Mouse (Mus musculus) hindbrain, embryonic 16.5 days (tissue): Measurements from ENCODE around the gene Rasl11b. TPM values are rescaled to one million over a fixed set of nuclear protein-coding genes. Genes with fewer than 3 reads are reported as not detected.

Source experiments
- ATAC-seq: fragments of 200-750 bp; cut with Nextera tagmentation; 2 replicates; pipeline ENCODE4 v1.8.0; 2017; ENCODE audit warnings: moderate TSS enrichment, moderate library complexity
- H3K27ac ChIP-seq: fragments of 300-500 bp; sonication (generic); 2 replicates; pipeline ENCODE4 v1.5.1; 2014; ENCODE audit warnings: low read depth, mild to moderate bottlenecking, control low read depth, low read length, moderate library complexity
- H3K27me3 ChIP-seq: fragments of 300-500 bp; sonication (generic); replicated peaks from 2 replicates; pipeline ENCODE4 v1.6.1; 2014; ENCODE audit warnings: low read length; ENCODE audit not compliant: control insufficient read depth, insufficient read depth
- H3K36me3 ChIP-seq: fragments of 300-500 bp; sonication (generic); 2 replicates; pipeline ENCODE4 v1.6.1; 2014; ENCODE audit warnings: mild to moderate bottlenecking, low read length, moderate library complexity, mixed read lengths; ENCODE audit not compliant: control insufficient read depth, insufficient read depth
- H3K4me1 ChIP-seq: fragments of 300-500 bp; sonication (generic); 2 replicates; pipeline ENCODE4 v1.6.1; 2014; ENCODE audit warnings: low read depth, low read length; ENCODE audit not compliant: control insufficient read depth, insufficient read depth
- H3K4me2 ChIP-seq: fragments of 300-500 bp; sonication (generic); 2 replicates; pipeline ENCODE4 v1.6.1; 2014; ENCODE audit warnings: mild to moderate bottlenecking, low read length, control low read depth, moderate library complexity
- H3K4me3 ChIP-seq: fragments of 300-500 bp; sonication (generic); 2 replicates; pipeline ENCODE4 v1.5.1; 2014; ENCODE audit warnings: mild to moderate bottlenecking, low read length, control low read depth, moderate library complexity
- H3K9ac ChIP-seq: fragments of 300-500 bp; sonication (generic); 2 replicates; pipeline ENCODE4 v1.6.1; 2014; ENCODE audit warnings: low read depth, mild to moderate bottlenecking, control low read depth, low read length, moderate library complexity
- H3K9me3 ChIP-seq: fragments of 300-500 bp; sonication (generic); 2 replicates; pipeline ENCODE4 v1.6.1; 2014; ENCODE audit warnings: mild to moderate bottlenecking, low read length, moderate library complexity; ENCODE audit not compliant: control insufficient read depth
- WGBS: fragments of 180-500 bp; shearing (Covaris S2); extraction: QIAGEN DNeasy Blood & Tissue Kit; methylation state at CpG from one replicate; pipeline ENCODE4 v1.1.7; 2014; 5-methylcytosine and 5-hydroxymethylcytosine counted together
- polyA plus RNA-seq: library from polyadenylated mRNA; unstranded; fragments of >200 nt; fragmentation: Nextera tagmentation; extraction: Ambion mirVana; gene quantifications from 2 replicates; pipeline ENCODE4 v1.2.1, GENCODE M21; 2015

Gene Rasl11b
- polyA plus RNA-seq, 1 experiment from 2014 or later: 20.7 TPM

DNA sequence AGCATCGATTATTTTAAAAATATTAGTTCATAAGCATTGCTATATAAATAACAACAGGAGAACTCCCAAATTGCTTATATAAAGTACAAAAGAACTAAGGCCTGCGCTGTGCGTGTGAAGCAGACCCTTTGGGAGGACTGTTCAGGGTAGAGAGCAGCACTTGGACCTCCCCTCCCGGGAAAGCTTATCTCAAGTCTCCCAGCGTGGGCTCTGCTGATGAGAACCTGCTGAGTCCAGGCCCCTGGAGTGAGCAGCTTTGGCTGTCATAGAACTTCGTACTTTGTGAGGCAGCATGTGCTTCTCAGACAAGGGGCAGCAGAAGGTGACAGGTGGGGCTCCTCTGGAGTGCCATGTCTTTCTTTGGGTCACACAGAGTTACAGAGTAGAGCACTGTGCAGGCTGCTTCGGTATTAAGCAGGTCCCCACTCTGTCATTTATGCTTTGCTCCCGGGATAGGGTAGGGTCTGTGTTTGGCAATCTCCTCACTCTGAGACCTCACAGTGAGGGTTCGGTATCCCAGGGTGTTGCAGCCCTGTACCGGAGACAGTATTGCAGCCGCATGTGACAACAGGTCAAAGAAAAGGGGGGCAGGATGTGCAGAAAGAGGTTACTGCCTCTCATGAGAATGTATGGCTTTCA is 34.8 kb downstream of the Rasl11b start:
- H3K4me2 ChIP-seq: no peak overlapping the region
- no peaks in the 10 kb centered on the region for H3K36me3 ChIP-seq
- no peak overlapping the region for H3K9ac ChIP-seq
- H3K4me3 ChIP-seq: no peak overlapping the region
- peaks cover 5% of the 10 kb centered on the region; the same call in 1 of the 2 replicates for H3K4me1 ChIP-seq
- 49% methylated on average over 11 of the region's 11 CpGs for WGBS
- no peaks in the 10 kb centered on the region for H3K9me3 ChIP-seq
- H3K27me3 ChIP-seq: no peaks in the 10 kb centered on the region
- ATAC-seq: peak; percentile 27
- no peak overlapping the region for H3K27ac ChIP-seq

DNA sequence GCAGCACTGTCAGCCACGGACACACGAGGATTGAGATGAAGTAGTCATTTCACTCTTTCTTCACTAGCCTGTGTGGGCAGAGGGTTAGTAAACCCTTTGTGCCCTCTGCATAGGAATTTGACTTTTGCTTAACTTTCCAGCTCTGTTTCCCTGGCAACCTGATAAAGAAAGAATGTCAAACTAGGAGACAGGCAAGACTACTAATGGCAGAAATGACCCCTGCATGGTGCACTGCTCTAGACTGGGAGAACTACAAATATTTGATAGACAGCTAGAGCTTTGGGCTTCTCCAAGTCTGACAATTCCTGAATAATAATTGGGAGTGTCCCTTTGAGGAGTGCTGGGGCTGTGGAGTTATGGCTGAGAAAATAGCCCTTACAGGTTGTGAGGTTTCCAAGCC is 35.4 kb downstream of the Rasl11b start:
- Histone ChIP-seq H3K9ac (no peak overlapping the region), H3K4me2 (no peak overlapping the region), H3K27ac (no peak overlapping the region), H3K4me1 (peaks cover 5% of the 10 kb centered on the region; the same call in 1 of the 2 replicates), H3K36me3 (no peaks in the 10 kb centered on the region), H3K9me3 (no peaks in the 10 kb centered on the region), H3K4me3 (no peak overlapping the region), H3K27me3 (no peaks in the 10 kb centered on the region)
- WGBS: 17% methylated on average over 2 of the region's 2 CpGs
- ATAC-seq: no peak

DNA sequence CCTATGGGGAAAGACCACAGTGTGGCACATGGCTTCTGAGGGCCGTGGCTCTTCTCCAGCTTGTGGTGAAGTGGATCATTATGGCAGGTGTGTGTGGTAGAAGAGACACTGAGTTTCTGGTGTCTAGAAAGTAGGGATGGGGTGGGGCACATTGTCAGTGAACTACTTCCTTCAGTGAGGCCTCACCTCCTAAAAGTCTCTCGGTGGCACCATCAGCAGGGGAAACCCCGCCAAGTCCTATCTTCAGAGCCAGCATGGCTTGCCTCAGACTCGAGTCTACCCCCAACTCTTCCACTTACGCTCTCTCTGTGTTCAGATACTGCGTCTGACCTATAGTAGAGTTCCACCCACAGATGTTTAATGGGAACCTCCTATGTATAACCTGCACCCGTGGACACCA is 38.7 kb downstream of the Rasl11b start:
- no peak for ATAC-seq
- Histone ChIP-seq H3K4me3 (no peak overlapping the region), H3K4me2 (no peak overlapping the region), H3K9me3 (no peaks in the 10 kb centered on the region), H3K36me3 (no peaks in the 10 kb centered on the region), H3K27me3 (no peaks in the 10 kb centered on the region), H3K9ac (no peak overlapping the region), H3K4me1 (peaks cover 5% of the 10 kb centered on the region; the same call in 1 of the 2 replicates), H3K27ac (no peak overlapping the region)
- 95% methylated on average over 7 of the region's 7 CpGs for WGBS

DNA sequence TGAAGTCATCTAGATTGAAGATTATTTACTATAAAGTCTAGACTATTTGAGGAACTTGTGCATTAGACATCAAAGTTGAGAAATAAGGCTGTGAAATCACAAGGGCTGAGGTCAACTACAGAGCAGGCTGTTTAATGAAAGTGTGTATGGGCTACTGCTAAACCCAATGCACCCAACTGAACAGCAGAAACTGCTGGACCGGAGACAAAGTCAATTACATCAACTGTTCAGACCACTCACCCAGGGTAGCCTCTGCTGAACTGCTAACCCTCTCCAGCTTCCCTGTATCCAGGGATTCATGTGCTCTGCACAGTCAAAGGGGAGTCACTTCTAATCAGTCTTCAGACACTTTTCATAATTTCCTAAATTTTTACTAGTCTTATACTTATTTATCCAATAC is 44.3 kb downstream of the Rasl11b start:
- Histone ChIP-seq H3K4me1 (no peaks in the 10 kb centered on the region), H3K27me3 (no peaks in the 10 kb centered on the region), H3K27ac (no peak overlapping the region), H3K4me3 (no peak overlapping the region), H3K36me3 (no peaks in the 10 kb centered on the region), H3K9me3 (no peaks in the 10 kb centered on the region), H3K4me2 (no peak overlapping the region), H3K9ac (no peak overlapping the region)
- WGBS: 82% methylated on average over 1 of the region's 1 CpGs
- no peak for ATAC-seq

DNA sequence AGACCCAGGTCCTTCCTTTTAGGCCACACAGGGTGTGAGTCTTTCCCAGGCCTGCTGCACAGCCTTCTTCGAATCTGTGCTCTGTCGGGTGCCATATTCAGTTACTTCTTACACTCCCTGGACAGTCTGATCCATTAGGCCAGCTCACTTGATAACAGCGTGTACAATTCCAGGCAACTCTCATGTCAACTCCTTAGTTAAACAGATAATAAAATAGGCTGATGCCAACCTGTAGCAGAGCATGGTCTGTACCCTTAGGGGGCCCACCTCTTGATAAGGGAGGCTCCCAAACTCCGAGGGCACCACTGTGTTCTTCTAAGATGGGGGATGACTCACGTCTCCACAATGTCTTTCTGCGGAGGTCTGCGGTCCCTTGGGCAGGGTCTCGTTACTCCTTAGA is 45.2 kb downstream of the Rasl11b start:
- no peaks in the 10 kb centered on the region for H3K36me3 ChIP-seq
- no peak overlapping the region for H3K4me3 ChIP-seq
- H3K27ac ChIP-seq: no peak overlapping the region
- no peaks in the 10 kb centered on the region for H3K4me1 ChIP-seq
- H3K27me3 ChIP-seq: no peaks in the 10 kb centered on the region
- 79% methylated on average over 8 of the region's 8 CpGs for WGBS
- no peak overlapping the region for H3K4me2 ChIP-seq
- no peak for ATAC-seq
- no peak overlapping the region for H3K9ac ChIP-seq
- no peaks in the 10 kb centered on the region for H3K9me3 ChIP-seq

DNA sequence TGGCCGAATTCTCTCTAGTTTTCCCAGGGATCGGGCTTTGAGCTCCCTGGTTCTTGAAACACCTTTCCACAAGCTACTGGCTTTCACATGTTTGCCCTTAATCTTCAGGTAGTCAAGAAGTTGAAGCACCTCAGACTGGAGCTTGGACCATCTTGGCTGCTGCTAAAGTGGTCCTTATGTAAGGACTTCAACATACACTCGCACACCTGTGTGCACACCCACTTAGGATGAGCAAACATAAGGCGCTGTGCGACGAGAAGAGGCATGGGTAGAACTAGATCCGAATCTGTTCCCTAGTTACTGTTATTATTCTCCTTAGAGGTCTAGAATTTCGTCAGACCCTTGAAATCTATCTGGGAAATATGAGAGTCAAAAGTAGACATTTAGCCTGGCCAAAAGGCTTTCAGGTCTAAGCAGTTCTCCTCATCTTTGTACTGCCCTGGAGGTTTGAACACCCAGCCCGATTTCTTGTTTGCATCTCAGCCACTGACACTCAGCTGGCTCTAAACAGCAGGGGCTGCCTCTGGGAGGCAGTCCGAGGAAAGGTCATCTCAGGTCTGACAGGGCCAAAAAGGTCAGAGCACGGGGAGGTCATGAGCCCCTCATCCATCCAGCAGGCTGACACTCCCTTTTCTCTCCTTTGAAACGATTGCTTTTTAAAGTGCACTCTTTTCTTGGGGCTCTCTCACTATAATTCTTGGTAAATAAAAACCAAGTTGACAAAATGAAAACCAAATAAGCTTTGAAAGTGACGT is 46.0 kb downstream of the Rasl11b start:
- Histone ChIP-seq H3K9me3 (no peaks in the 10 kb centered on the region), H3K27me3 (no peaks in the 10 kb centered on the region), H3K4me2 (no peak overlapping the region), H3K4me3 (no peak overlapping the region), H3K36me3 (no peaks in the 10 kb centered on the region), H3K4me1 (no peaks in the 10 kb centered on the region), H3K9ac (no peak overlapping the region), H3K27ac (no peak overlapping the region)
- WGBS: 56% methylated on average over 13 of the region's 13 CpGs
- no peak for ATAC-seq

DNA sequence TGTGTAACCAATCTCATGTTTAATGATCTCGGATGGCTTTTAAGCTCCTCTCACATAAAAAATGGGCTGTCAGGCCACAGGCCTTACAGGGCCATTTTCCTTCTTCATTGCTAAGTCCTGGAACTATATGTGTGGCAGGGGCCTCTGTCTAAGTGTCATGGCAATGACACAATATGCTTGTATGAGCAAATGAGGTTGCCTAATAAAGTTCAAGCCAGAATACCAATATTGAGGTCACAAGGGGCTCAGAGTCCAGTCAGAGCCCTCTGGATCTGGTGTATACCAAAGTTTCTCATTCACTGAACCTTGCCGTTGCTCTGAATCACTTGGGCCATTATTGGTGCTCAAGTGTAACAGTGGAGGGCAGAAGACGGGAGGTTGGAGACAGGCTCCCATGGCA is 47.6 kb downstream of the Rasl11b start:
- no peak overlapping the region for H3K4me3 ChIP-seq
- H3K27ac ChIP-seq: no peak overlapping the region
- no peak overlapping the region for H3K9ac ChIP-seq
- no peaks in the 10 kb centered on the region for H3K36me3 ChIP-seq
- H3K4me1 ChIP-seq: no peaks in the 10 kb centered on the region; the same call in 1 of the 2 replicates
- no peak for ATAC-seq
- H3K4me2 ChIP-seq: no peak overlapping the region
- WGBS: 56% methylated on average over 3 of the region's 3 CpGs
- H3K27me3 ChIP-seq: no peaks in the 10 kb centered on the region
- no peaks in the 10 kb centered on the region for H3K9me3 ChIP-seq

DNA sequence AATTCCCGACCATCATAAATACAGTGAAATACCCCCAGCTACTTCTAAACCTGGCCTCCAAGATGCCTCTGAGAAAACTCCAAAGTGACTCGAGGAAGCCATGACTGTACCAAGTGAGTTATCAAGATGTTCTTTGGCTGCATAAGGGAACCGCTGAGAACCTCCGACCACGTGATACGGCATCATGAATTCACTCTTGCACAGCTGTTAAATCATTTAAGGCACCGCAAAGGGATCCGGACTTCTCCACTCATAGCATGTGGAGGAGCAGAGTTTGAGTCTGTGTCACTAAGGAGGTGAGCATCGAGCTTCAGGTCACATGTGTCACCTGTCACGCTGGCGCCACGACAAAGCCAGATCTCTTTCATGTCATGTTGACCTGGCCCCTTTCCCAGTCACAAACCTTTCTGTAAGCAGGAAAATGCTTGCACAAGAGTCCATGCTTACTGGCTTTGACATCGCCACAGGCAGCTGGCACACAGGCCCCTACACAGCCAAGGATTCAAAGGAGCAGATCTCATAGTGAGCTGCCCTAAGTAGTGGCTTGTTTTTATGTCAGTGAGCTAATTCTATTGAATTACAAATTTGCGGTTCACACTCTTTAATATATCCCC is 49.4 kb downstream of the Rasl11b start:
- no peak overlapping the region for H3K4me3 ChIP-seq
- no peak overlapping the region for H3K27ac ChIP-seq
- H3K27me3 ChIP-seq: no peaks in the 10 kb centered on the region
- WGBS: 81% methylated on average over 14 of the region's 14 CpGs
- no peaks in the 10 kb centered on the region for H3K9me3 ChIP-seq
- peak; percentile 34; the same call in 1 of the 2 replicates for ATAC-seq
- no peak overlapping the region for H3K4me2 ChIP-seq
- no peaks in the 10 kb centered on the region; the same call in 1 of the 2 replicates for H3K4me1 ChIP-seq
- H3K9ac ChIP-seq: no peak overlapping the region
- H3K36me3 ChIP-seq: no peaks in the 10 kb centered on the region

DNA sequence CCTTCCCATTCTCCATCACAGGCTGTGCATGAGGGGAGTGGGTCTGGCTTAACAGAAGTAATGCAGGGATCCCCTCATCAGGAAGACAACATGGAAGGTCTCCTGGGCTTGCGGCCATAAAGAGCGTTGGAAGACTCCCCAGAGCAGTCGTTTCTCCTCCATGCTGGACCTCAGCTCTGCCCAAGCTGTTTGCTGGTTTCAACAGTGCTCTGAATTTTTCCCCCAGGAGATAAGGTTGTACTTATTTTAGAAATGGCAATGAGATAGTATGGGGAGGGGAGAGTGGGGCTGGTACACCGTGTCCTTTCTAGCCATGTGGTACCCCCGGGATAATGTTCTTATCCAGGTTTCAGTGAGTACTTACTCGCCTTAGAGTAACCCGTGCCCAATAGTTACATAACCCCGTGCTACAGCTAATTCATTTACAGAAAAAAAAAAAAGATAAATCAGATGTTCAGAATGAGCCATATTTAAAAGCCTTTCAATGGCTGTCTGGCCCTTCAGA is 50.6 kb downstream of the Rasl11b start:
- H3K9ac ChIP-seq: no peak overlapping the region
- no peak overlapping the region for H3K27ac ChIP-seq
- ATAC-seq: no peak
- H3K36me3 ChIP-seq: no peaks in the 10 kb centered on the region
- 85% methylated on average over 8 of the region's 8 CpGs for WGBS
- H3K27me3 ChIP-seq: no peaks in the 10 kb centered on the region
- no peaks in the 10 kb centered on the region for H3K9me3 ChIP-seq
- no peak overlapping the region for H3K4me2 ChIP-seq
- H3K4me1 ChIP-seq: no peaks in the 10 kb centered on the region; the same call in 1 of the 2 replicates
- H3K4me3 ChIP-seq: no peak overlapping the region
